Mouse (Mus musculus): ENCODE data around the gene Dapp1. TPM values are rescaled to one million over a fixed set of nuclear protein-coding genes. Genes with fewer than 3 reads are reported as not detected.
"Not testable (repeated sequence)": the region's sequence is repeated elsewhere in the genome, so short reads cannot be mapped to it uniquely, and the experiment has no call there.

The Dapp1 gene
- polyA plus RNA-seq, 1 experiment = 0.16 TPM

- no peak for TF ChIP-seq SRF (IDR thresholded peaks at IDR 0.05; ENCODE audit: control insufficient read depth, insufficient read length, low read depth)
- no peak for TF ChIP-seq MYOD1 (IDR thresholded peaks at IDR 0.05; ENCODE audit: control insufficient read depth in 1 of 3, insufficient read length in 2 of 3, low read depth in 2 of 3)
- no peak for TF ChIP-seq CEBPB (IDR thresholded peaks at IDR 0.05; ENCODE audit: insufficient read depth, poor library complexity, severe bottlenecking)
- no peak for TF ChIP-seq TCF12 (IDR thresholded peaks at IDR 0.05; ENCODE audit: insufficient read depth, poor library complexity, severe bottlenecking)
- no peak for TF ChIP-seq POLR2A (IDR thresholded peaks at IDR 0.05; ENCODE audit: insufficient read length, low read depth)
- TF ChIP-seq E2F4 (IDR thresholded peaks at IDR 0.05; ENCODE audit: insufficient read depth) = no peak
- no peak for TF ChIP-seq POLR2AphosphoS2 (IDR thresholded peaks at IDR 0.05; ENCODE audit: insufficient read length, low read depth)
- no peak for TF ChIP-seq REST (IDR thresholded peaks at IDR 0.05; ENCODE audit: insufficient read depth, insufficient read length)
- TF ChIP-seq MYOG (IDR thresholded peaks at IDR 0.05; ENCODE audit: control insufficient read depth in 1 of 3, insufficient read depth in 1 of 3, insufficient read length in 2 of 3, low read depth in 2 of 3) = no peak
- TF ChIP-seq USF1 (IDR thresholded peaks at IDR 0.05; ENCODE audit: low read depth) = no peak
Measured at GRCm38 (mm10) chr3:137969951-137970350, 11.4 kb downstream of the Dapp1 start.

GRCm38 (mm10) chr3:137968820-137969486 is 12.4 kb downstream of the Dapp1 start:
- H3K4me3 ChIP-seq = no peak overlapping the region
- no peak overlapping the region for H3K4me2 ChIP-seq (ENCODE audit: low read depth)
- no peaks in the 10 kb centered on the region for H3K79me2 ChIP-seq (ENCODE audit: control insufficient read depth, insufficient read depth)
- no peaks in the 10 kb centered on the region for H3K27me3 ChIP-seq (ENCODE audit: control insufficient read depth, insufficient read depth, insufficient read length)
- TF ChIP-seq MYOG (IDR thresholded peaks at IDR 0.05; ENCODE audit: control insufficient read depth in 1 of 3, insufficient read depth in 1 of 3, insufficient read length in 2 of 3, low read depth in 2 of 3) (no peak), USF1 (IDR thresholded peaks at IDR 0.05; ENCODE audit: low read depth) (no peak), POLR2A (IDR thresholded peaks at IDR 0.05; ENCODE audit: insufficient read length, low read depth) (no peak), E2F4 (IDR thresholded peaks at IDR 0.05; ENCODE audit: insufficient read depth) (no peak), POLR2AphosphoS2 (IDR thresholded peaks at IDR 0.05; ENCODE audit: insufficient read length, low read depth) (no peak), TCF12 (IDR thresholded peaks at IDR 0.05; ENCODE audit: insufficient read depth, poor library complexity, severe bottlenecking) (no peak), MYOD1 (IDR thresholded peaks at IDR 0.05; ENCODE audit: control insufficient read depth in 1 of 3, insufficient read length in 2 of 3, low read depth in 2 of 3) (no peak), REST (IDR thresholded peaks at IDR 0.05; ENCODE audit: insufficient read depth, insufficient read length) (no peak), SRF (IDR thresholded peaks at IDR 0.05; ENCODE audit: control insufficient read depth, insufficient read length, low read depth) (no peak), CEBPB (IDR thresholded peaks at IDR 0.05; ENCODE audit: insufficient read depth, poor library complexity, severe bottlenecking) (no peak), MAX (IDR thresholded peaks at IDR 0.05; ENCODE audit: low read depth) (no peak), TCF3 (IDR thresholded peaks at IDR 0.05; ENCODE audit: insufficient read length, low read depth) (no peak)
- no peak overlapping the region for H3ac ChIP-seq (ENCODE audit: control insufficient read depth, insufficient read length)
- H3K36me3 ChIP-seq (ENCODE audit: control insufficient read depth, insufficient read depth) = no peaks in the 10 kb centered on the region

More at GRCm38 (mm10) chr3:137969951-137970350, 11.4 kb downstream of the Dapp1 start:
- Histone ChIP-seq H3K27me3 (ENCODE audit: control insufficient read depth, insufficient read depth, insufficient read length) (no peaks in the 10 kb centered on the region), H3K36me3 (ENCODE audit: control insufficient read depth, insufficient read depth) (no peaks in the 10 kb centered on the region), H3K4me3 (no peak overlapping the region), H3K79me2 (ENCODE audit: control insufficient read depth, insufficient read depth) (no peaks in the 10 kb centered on the region), H3ac (ENCODE audit: control insufficient read depth, insufficient read length) (no peak overlapping the region), H3K4me2 (ENCODE audit: low read depth) (no peak overlapping the region)

- Histone ChIP-seq H3K4me3 (no peak overlapping the region), H3K4me2 (ENCODE audit: low read depth) (no peak overlapping the region), H3K27me3 (ENCODE audit: control insufficient read depth, insufficient read depth, insufficient read length) (no peaks in the 10 kb centered on the region), H3K36me3 (ENCODE audit: control insufficient read depth, insufficient read depth) (no peaks in the 10 kb centered on the region), H3ac (ENCODE audit: control insufficient read depth, insufficient read length) (no peak overlapping the region), H3K79me2 (ENCODE audit: control insufficient read depth, insufficient read depth) (no peaks in the 10 kb centered on the region)
- no peak for TF ChIP-seq TCF3 (IDR thresholded peaks at IDR 0.05; ENCODE audit: insufficient read length, low read depth)
- no peak for TF ChIP-seq E2F4 (IDR thresholded peaks at IDR 0.05; ENCODE audit: insufficient read depth)
- TF ChIP-seq POLR2AphosphoS2 (IDR thresholded peaks at IDR 0.05; ENCODE audit: insufficient read length, low read depth) = no peak
- TF ChIP-seq MYOG (IDR thresholded peaks at IDR 0.05; ENCODE audit: control insufficient read depth in 1 of 3, insufficient read depth in 1 of 3, insufficient read length in 2 of 3, low read depth in 2 of 3) = no peak
- no peak for TF ChIP-seq TCF12 (IDR thresholded peaks at IDR 0.05; ENCODE audit: insufficient read depth, poor library complexity, severe bottlenecking)
- TF ChIP-seq MAX (IDR thresholded peaks at IDR 0.05; ENCODE audit: low read depth) = no peak
- no peak for TF ChIP-seq REST (IDR thresholded peaks at IDR 0.05; ENCODE audit: insufficient read depth, insufficient read length)
- TF ChIP-seq MYOD1 (IDR thresholded peaks at IDR 0.05; ENCODE audit: control insufficient read depth in 1 of 3, insufficient read length in 2 of 3, low read depth in 2 of 3) = no peak
- no peak for TF ChIP-seq CEBPB (IDR thresholded peaks at IDR 0.05; ENCODE audit: insufficient read depth, poor library complexity, severe bottlenecking)
- no peak for TF ChIP-seq USF1 (IDR thresholded peaks at IDR 0.05; ENCODE audit: low read depth)
- no peak for TF ChIP-seq POLR2A (IDR thresholded peaks at IDR 0.05; ENCODE audit: insufficient read length, low read depth)
- no peak for TF ChIP-seq SRF (IDR thresholded peaks at IDR 0.05; ENCODE audit: control insufficient read depth, insufficient read length, low read depth)
Measured at GRCm38 (mm10) chr3:137968105-137968819, 13.1 kb downstream of the Dapp1 start.

- not testable (repeated sequence) for H3K27me3 ChIP-seq (ENCODE audit: control insufficient read depth, insufficient read depth, insufficient read length); H3K36me3 ChIP-seq (ENCODE audit: control insufficient read depth, insufficient read depth); H3K4me3 ChIP-seq; H3K79me2 ChIP-seq (ENCODE audit: control insufficient read depth, insufficient read depth); H3K4me2 ChIP-seq (ENCODE audit: low read depth); H3ac ChIP-seq (ENCODE audit: control insufficient read depth, insufficient read length)
Measured at GRCm38 (mm10) chr3:137964014-137964413, 17.3 kb downstream of the Dapp1 start.

Data from myocyte (in vitro differentiated cells).